Mouse (Mus musculus): Measurements from ENCODE around the gene Akap1.

The Akap1 gene

GRCm38 (mm10) chr11:88878011-88878410 lies 13.6 kb upstream of the Akap1 start:
- 93% methylated on average over 12 of the region's 12 CpGs for WGBS

- 2% methylated on average over 10 of the region's 10 CpGs for WGBS
These were observed 9.3 kb upstream of the Akap1 start for GRCm38 (mm10) chr11:88873667-88874030.

GRCm38 (mm10) chr11:88873027-88873666 lies 8.8 kb upstream of the Akap1 start:
- WGBS = 9% methylated on average over 20 of the region's 20 CpGs

- 97% methylated on average over 2 of the region's 2 CpGs for WGBS
These were observed 5.1 kb upstream of the Akap1 start for GRCm38 (mm10) chr11:88869443-88869842.

GRCm38 (mm10) chr11:88863904-88864457 lies 405 bp downstream of the Akap1 start:
- WGBS = under 1% methylated on average over 48 of the region's 49 CpGs

- 2% methylated on average over 32 of the region's 32 CpGs for WGBS
These were observed 1.1 kb downstream of the Akap1 start for GRCm38 (mm10) chr11:88863071-88863903.

GRCm38 (mm10) chr11:88862355-88862754 lies 2.0 kb downstream of the Akap1 start:
- 88% methylated on average over 2 of the region's 2 CpGs for WGBS

GRCm38 (mm10) chr11:88861060-88861459 lies 3.3 kb downstream of the Akap1 start:
- WGBS = 72% methylated on average over 3 of the region's 3 CpGs

GRCm38 (mm10) chr11:88860641-88861040 lies 3.7 kb downstream of the Akap1 start:
- 83% methylated on average over 3 of the region's 3 CpGs for WGBS

GRCm38 (mm10) chr11:88857311-88858005 lies 6.9 kb downstream of the Akap1 start:
- WGBS = 72% methylated on average over 3 of the region's 3 CpGs

- WGBS = 51% methylated on average over 2 of the region's 2 CpGs
These were observed 8.0 kb downstream of the Akap1 start for GRCm38 (mm10) chr11:88856383-88856782.

- 31% methylated on average over 4 of the region's 4 CpGs for WGBS
These were observed 8.6 kb downstream of the Akap1 start for GRCm38 (mm10) chr11:88855795-88856194.

- WGBS = 97% methylated on average over 2 of the region's 2 CpGs
These were observed 10.8 kb downstream of the Akap1 start for GRCm38 (mm10) chr11:88853588-88853987.

- WGBS = 97% methylated on average over 4 of the region's 4 CpGs
These were observed 11.6 kb downstream of the Akap1 start for GRCm38 (mm10) chr11:88852806-88853205.

GRCm38 (mm10) chr11:88851049-88851825 lies 13.1 kb downstream of the Akap1 start:
- 78% methylated on average over 15 of the region's 15 CpGs for WGBS

- 53% methylated on average over 3 of the region's 3 CpGs for WGBS
These were observed 14.7 kb downstream of the Akap1 start for GRCm38 (mm10) chr11:88849732-88850131.

GRCm38 (mm10) chr11:88849284-88849683 lies 15.1 kb downstream of the Akap1 start:
- 30% methylated on average over 8 of the region's 8 CpGs for WGBS

GRCm38 (mm10) chr11:88848590-88848989 lies 15.8 kb downstream of the Akap1 start:
- 29% methylated on average over 5 of the region's 5 CpGs for whole genome bisulfite sequencing

- 81% methylated on average over 8 of the region's 8 CpGs for WGBS
These were observed 16.9 kb downstream of the Akap1 start for GRCm38 (mm10) chr11:88847281-88848006.

GRCm38 (mm10) chr11:88844384-88844783 lies 20.0 kb downstream of the Akap1 start:
- 86% methylated on average over 5 of the region's 5 CpGs for WGBS

- 92% methylated on average over 10 of the region's 10 CpGs for WGBS
These were observed 21.1 kb downstream of the Akap1 start for GRCm38 (mm10) chr11:88843305-88843704.

All from cerebral cortex, adult 2 months (tissue).